Mouse (Mus musculus) cerebellum, postnatal 4 days (tissue): ENCODE measurements around the gene Wdr76.
A peak's percentile ranks its signal among the peaks of the same experiment; 100 is the strongest.
"Not testable (repeated sequence)": the region's sequence is repeated elsewhere in the genome, so short reads cannot be mapped to it uniquely, and the experiment has no call there.

Experiments
- DNase-seq, 2 experiments: peaks; one replicate each; pipeline ENCODE4 v3.0.0; 2022; ENCODE audit warnings: low spot score in 2 of 2, mixed read lengths in 1 of 2

Wdr76 gene

DNA sequence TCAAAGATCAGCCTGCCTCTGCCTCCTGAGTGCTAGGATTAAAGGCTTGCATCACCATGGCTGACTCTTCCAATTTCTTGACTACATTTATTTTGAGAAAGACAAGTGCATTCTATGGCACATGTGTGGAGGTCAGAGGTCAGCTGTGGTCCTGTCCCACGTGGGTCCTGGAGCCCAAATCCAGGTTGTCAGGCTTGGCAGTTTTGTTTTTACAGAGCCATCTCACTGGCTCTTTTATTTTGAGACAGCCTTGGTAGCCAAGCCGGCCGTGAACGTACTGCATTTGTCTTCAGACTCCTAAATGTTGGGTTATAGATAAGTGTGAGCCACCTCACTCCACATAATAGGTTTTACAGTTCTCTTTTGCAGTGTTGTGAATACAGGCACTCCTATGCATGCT is 12.2 kb downstream of the Wdr76 start:
- not testable (repeated sequence) for DNase-seq

DNA sequence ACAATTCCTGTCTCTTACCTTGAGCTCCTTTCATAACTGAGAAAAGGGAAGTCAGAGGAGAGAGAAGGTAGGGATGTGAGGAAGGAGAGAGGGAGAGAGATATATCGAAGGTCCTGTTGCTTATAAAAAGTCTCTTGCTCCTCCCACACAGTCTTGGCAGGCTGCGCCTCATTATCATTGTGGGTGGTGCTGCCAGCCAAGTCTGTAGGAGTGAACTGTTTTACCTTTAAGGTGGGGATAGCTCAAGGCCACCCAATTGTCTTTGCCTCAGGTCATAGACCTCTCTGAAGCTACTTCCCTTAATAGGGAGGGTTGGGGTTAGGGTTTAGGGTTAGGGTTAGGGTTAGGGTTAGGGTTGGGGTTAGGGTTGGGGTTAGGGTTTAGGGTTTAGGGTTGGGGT is 15.5 kb downstream of the Wdr76 start:
- DNase-seq, result no peak

DNA sequence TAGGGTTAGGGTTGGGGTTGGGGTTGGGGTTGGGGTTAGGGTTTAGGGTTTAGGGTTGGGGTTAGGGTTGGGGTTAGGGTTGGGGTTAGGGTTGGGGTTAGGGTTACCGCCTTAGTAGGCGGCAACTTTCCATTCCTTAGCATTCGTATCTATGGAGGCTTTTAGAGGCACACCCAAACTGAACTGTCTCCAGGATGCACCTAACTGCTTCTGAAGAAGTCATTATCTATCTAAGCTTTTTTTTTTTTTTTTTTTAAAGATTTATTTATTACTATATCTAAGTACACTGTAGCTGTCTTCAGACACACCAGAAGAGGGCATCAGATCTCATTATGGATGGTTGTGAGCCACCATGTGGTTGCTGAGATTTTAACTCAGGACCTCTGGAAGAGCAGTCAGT is 16.3 kb downstream of the Wdr76 start:
- DNase-seq, result not testable (repeated sequence)

DNA sequence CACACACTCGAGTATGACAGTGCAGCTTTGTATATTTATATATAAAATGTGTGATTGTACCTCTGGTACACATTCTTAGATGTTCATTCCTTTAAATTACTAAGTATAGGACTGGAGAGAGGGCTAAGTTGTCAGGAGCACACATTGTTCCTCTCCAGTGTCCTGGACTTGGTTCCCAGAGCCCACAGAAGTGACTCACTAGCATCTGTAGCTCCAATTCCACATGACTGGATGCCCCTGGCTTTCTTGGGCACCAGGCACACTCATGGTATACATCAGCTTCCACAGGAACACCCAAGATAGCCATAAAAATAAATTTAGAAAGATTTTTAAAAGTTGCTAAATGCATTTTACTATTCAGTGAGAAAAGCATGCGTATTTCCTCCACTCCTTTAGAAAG is 18.5 kb downstream of the Wdr76 start:
- no peak for DNase-seq

DNA sequence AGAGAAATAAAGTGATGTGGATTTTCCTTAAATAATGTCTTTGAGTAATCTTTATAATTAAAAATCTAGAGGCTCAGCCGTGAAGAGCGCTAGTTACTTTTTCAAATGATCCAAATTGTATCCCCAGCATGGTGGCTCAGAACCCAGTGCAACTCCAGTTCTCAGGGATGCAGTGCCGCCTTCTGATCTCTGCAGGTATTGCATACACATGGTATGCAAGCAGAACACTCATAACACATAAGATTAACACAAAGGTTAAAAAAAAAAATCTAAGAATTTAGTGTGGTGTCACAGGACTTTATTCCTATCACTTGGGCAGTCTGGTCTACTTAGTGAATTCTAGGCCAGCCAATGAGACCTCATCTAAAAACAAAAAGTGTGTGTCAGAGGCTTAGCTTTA is 38.3 kb downstream of the Wdr76 start:
- DNase-seq, result no peak

DNA sequence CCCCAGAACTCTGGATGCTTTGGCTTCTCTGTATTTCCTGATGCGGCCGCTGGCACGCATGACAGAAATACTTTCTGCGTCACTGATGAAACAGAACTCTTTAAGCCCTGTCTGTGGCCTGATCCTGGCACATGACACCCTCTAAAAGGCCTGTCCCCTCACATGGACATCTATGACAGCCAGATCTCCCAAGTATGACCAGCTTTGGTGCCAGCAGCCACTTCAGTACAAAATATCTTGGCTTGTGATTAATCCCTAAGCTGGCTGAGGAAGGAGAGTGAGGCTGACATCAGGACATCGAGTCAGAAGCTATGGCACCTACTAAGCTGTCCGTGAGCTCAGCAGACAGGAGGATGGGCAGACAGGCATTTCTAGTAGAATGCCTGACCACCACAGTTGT is 43.1 kb downstream of the Wdr76 start:
- DNase-seq, result no peak

DNA sequence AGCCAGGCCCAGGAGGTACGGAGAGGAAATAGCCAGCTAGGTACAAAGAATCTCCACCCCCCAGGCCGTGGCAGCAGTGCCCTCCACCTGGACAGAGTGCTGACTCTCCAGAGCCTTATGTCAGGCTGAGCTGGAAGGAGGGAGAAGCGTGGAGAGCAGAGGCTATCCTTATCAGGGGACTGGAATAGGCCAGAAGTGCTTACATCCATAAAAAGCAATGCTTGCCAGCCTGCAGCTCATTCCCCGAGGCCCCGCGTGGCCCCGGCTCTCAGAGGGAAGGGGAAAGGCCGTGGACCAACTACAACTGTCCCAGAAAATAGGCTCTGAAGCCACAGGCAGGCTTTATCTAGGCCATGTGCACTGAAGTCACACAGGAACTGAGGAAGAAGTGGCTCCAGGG is 44.7 kb downstream of the Wdr76 start:
- no peak for DNase-seq

DNA sequence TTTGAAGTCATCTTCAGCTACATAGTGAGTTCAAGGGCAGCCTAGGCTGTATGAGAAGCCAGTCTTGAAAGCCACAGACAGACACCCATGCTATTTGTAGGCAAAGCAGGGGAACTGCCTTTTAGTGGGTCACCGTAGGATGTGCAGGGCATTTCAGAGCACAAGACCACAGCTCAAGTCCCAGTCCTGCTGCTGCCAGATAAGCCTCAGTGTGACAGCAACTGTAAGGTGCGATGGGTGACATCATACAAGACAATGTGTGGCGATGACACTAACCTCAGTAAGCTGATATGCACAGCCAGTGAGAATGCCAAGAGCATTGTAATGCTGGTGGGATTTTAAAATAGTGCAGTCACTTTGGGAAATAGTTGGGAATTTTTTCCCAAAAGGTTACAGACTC is 56.6 kb downstream of the Wdr76 start:
- no peak for DNase-seq

DNA sequence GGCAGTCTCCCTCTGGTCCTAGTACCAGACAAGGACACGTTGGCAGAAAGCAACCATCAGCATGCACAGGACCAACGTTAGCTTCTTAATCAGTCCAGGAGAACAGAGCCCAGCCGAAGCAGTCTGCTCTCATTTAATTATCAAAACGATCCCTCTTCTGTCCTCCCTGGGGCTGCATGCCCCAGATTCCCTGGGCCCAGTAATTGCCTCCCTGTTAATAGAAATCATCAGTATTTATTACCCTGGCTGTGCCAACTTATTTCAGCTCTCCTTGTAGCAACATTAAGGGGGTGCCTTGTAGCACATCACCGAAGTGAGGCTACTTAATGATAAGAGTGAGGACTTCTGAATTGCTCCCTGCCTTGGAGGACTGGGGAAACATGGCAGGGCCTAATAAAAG is 59.4 kb downstream of the Wdr76 start:
- peak in 1 of 2 experiments; percentile 13 for DNase-seq

DNA sequence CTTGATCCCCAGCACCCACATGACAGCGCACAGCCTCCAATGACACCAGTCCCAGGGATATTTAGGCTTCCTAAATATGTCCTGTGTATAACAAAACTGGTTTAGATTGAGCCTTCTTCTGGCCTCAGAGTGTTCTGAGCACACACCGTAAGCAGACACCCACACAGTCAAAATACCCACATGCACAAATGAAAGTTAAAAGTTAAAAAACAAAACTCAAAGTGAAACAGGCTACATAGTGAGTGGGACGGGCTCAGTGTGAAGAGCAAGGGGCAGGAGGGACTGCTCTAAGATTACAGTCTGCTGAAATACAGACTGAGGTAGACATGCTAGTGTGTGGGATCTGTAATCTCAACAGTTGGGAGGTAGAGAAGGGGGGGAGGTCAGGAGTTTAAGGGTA is 63.5 kb downstream of the Wdr76 start:
- DNase-seq, result no peak

DNA sequence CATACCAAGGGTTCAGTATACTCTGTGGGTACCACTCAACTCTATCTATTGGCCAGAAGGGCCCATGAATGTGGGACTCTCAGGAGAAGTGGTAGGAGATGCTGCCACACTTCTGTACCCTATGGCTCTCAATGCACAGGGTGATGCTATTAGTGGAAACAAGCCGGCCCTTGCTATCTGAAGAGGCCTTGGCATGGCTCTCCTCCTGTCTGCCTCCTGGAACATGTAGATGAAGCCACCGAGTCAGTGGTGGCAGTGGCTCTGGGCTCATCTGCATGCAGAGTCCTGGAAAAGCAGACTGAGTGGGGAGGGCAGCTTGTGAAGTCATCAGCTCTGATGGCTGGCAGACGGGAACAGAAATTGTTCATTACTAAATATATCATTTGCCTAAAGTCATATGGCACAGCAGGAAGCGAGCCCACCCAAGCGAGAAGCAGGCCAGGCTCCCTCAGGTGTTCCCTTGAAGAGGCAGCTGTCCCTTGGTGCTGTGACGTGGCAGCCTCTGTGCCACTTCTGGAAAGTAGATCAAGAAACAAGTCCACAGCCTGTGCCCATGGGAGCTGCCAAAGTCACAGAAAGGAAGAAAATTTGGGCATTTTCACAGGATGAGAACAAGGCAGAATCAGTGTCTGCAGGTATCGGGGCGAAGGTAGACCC is 64.6 kb downstream of the Wdr76 start:
- no peak for DNase-seq

DNA sequence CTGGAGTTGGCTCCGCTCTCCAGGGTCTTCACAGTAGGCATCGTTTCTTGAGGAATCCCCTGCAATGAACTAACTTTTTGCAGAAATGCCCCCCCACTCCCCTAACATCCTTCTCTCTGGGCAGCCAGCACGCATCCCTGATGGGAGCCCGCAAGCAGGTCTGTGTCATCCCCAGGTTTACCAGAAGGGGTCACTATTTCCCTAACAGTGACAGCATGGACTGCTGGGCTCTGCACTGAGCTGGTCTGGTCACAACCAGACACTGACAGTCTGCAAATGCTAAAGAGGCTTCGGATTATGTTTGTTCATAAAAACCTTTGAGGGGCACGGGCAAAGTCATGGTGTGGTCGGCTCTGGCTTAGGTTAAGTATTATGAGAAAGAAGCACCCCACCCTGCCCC is 65.3 kb downstream of the Wdr76 start:
- peak; percentile 72 to 90 for DNase-seq

DNA sequence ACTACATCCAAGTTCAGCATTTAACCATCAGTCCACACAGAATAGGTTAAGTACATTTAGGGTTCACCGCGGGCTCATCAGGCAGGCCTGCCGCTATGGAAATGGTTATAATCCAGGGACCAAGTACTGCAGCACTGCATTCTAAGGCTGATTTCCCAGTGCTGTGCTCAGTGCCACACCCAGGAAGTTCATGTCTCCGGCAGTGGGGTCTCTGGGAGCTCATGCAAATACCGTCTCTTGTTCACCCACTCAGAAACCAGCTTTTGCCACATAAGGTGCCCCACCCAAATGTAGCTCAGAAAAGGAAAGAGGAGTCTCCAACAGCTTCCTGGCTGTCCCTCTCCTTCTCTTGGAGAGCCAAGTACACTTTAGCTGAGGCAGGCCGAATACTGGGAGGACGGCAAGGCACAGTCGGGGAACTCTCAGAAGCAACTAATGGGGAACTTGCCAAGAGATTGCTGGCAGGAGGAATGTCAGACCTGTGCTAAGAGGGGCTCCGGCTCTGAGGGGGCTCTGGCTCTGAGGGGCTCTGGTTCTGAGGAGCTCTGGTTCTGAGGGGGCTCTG is 67.6 kb downstream of the Wdr76 start:
- DNase-seq, result no peak

DNA sequence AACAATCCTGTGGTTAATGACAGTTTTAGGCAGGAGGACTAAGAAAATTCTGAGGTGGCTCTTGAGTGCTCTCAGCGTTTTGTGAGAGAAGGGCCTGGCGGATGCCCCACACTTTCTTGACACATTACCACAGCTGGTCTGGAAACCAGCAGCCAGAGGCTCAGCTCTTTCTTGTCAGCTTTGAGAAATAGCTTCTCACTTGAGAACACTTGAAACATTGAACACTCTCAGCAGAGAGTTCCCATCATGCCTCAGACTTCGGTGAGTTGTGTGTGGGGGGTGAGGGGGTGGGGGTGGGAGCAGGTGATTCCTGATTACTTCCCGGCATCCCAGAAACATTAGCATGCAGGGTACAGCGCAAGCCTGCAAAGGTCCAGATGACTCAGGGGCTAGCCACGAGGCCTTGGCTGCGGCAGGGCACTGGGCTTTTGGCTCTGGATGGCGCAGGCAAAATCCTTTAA is 69.2 kb downstream of the Wdr76 start:
- DNase-seq, result no peak

DNA sequence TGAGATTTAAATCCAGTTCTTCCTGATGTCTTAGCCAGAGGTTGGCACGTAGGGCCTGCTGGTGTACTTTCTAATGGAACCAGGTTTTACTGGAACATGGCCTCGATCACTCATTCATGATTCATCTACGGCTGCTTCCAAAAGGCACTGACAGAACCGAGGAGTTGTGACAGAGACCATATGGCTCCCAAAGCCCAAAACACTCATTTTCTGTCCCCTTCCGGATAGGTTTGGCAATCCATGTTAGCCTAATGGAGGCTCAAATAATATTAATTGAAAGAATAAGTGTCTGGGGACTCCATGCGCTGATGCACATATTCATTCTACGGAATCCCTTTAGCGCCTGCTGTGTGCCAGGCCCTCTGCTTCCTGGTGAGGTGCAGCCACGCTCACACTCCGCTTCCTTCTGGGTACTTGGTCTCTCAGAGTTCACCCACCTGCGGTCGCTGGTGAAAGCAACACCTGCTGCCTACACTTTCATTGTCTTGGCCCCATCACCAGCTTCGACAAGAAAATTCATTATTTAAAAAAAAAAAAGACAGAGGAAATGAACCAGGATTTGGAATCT is 76.4 kb downstream of the Wdr76 start:
- DNase-seq, result no peak

DNA sequence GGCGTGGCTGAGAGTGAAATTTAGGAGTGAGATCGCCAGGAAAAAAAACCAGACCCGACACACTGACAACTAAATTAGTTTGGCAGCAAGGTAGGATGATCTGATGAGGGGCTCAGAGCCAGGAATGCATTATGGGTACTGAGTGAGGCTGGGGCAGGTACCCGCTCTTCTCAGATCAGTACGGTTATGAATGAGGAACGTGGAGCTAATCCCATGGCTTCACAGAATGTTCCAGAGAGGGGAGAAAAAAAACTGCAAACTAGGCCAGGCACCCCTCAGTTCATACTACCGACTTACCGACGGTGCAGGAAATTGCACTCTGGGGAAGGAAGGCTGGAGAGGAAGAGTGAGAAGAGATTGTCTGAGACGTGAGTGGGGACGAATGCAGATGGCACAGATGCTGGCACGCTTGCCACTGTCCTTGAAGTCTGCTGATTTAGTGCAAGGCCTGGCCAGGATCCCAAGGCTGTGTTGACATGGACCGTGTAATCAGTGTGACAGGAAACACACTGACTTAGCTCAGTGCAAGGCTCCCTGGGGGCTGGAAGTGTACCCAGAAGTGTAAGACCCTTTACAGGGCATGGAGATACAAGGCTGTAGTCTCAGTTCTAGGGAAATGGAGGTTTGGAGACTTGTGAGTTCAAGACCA is 77.1 kb downstream of the Wdr76 start:
- DNase-seq, result peak in 1 of 2 experiments; percentile 79

DNA sequence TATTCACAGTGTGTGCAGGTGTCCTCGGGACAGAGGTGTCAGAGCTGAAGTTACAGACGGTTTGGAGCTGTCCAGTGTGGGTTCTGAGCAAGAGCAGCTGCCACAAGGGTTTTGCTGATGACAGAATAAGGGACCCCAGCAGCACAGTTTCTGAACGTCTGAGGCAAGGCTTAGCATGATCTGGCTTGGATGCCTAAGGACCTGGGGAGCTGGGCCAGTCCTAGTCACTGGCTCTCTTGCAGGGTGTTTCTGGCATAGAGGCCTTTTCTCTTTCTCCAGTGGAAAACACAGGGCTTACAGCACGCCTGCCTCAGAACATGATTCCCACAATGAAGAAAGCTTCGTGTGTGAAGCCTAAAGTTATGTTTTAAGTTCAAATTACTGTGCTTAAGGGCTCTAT is 78.2 kb downstream of the Wdr76 start:
- no peak for DNase-seq

DNA sequence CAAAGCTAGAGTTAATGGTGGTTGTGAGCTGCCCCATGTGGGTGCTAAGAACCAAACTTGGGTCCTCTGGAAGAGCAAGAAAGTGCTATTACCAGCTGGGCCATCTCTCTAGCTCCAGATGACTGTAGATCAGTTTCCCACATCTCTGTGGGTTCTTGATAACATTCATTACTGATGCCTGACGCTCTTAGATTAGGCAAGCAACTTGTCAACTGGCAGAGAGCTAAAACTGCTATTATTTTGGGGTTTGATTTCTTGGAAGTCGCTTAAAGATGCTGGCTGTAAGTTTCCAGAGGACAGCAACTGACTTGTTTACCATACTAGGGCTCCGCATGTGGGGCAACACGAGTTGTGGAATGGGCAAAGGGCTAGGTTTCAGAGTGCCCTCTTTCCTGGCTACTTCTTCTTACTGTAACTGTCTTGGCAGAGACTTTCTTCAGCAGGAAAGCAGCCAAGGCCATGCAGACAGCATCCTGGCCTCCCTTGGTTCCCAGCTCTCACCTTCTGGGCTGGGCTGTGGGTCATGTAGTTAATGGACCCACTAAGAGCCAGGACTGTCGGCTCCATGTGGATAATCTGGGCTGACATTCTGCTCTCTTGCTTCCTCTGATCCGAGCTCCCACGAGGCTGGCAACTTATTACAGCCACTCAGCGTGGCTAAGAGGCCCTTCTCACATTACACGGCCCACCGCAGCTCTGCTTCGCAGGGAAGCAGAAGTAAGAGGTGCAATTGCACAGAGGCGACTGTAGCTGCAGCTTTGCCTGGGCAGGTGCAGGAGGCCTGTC is 81.2 kb downstream of the Wdr76 start:
- DNase-seq, result peak in 1 of 2 experiments; percentile 50

DNA sequence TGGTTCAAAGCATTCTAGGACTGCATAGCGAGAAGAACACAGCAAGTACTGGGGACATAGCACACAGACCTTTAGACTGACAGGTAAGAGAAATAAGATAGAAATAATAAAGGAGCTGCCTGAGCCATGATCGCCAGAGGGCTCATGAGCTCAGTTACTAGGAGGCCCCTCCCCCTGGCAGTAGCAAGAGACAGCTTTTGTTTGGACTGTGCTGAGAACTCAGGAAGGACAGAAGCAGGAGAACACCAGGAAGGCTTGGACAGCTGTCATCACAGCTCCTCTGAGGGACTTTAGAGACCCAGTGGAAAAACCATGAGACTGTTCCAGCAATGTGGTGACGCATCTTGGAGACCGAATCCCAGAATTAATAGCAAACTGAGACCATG is 81.8 kb downstream of the Wdr76 start:
- DNase-seq, result no peak

DNA sequence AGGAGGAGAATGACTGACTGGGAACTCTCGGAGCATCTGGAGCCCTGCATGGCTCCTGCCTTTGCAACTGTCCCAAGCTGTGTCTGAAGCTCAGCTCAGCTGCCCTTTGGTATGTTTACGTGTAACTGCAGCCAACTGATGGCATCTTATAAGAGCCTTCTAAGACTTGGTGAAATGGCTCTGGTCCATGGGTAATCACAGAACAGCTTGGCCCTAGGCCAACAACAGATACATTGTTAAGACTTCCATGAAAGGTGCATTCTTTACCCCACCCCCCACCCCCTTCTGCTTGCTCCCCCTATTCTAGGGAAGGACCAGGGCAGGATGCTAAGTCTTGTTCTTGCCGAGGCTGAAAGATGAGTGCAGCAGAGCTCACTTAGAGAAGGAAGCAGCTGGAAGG is 87.6 kb downstream of the Wdr76 start:
- DNase-seq, result no peak
